Mouse (Mus musculus): Measurements from ENCODE around the gene Scarb1.

Gene Scarb1

GRCm38 (mm10) chr5:125240124-125240781 is 100.6 kb downstream of the Scarb1 start:
- no peak for DNase-seq (ENCODE audit: low read depth, low spot score)

GRCm38 (mm10) chr5:125235874-125236273 is 105.0 kb downstream of the Scarb1 start:
- no peak for DNase-seq (ENCODE audit: low read depth, low spot score)

- no peak for DNase-seq (ENCODE audit: low read depth, low spot score)
Observed at GRCm38 (mm10) chr5:125235398-125235797, 105.5 kb downstream of the Scarb1 start.

GRCm38 (mm10) chr5:125234399-125234798 is 106.5 kb downstream of the Scarb1 start:
- DNase-seq (ENCODE audit: low read depth, low spot score), result no peak

- DNase-seq (ENCODE audit: low read depth, low spot score), result no peak
Observed at GRCm38 (mm10) chr5:125233478-125233877, 107.4 kb downstream of the Scarb1 start.

- no peak for DNase-seq (ENCODE audit: low read depth, low spot score)
Observed at GRCm38 (mm10) chr5:125232443-125232979, 108.4 kb downstream of the Scarb1 start.

GRCm38 (mm10) chr5:125230463-125230862 is 110.4 kb downstream of the Scarb1 start:
- DNase-seq (ENCODE audit: low read depth, low spot score), result no peak

GRCm38 (mm10) chr5:125229097-125229496 is 111.8 kb downstream of the Scarb1 start:
- DNase-seq (ENCODE audit: low read depth, low spot score), result no peak

GRCm38 (mm10) chr5:125227699-125228098 is 113.2 kb downstream of the Scarb1 start:
- DNase-seq (ENCODE audit: low read depth, low spot score), result no peak

Data from CD4-positive helper T cell, adult 2 months (primary cell).